Mouse (Mus musculus): ENCODE results near the gene Gng12.

The Gng12 gene

GRCm38 (mm10) chr6:66917032-66917431 lies 20.8 kb downstream of the Gng12 start:
- DNase-seq (ENCODE audit: low spot score), result no peak

GRCm38 (mm10) chr6:66920786-66921185 lies 24.6 kb downstream of the Gng12 start:
- DNase-seq (ENCODE audit: low spot score), result no peak

GRCm38 (mm10) chr6:66921755-66922154 lies 25.6 kb downstream of the Gng12 start:
- DNase-seq (ENCODE audit: low spot score), result no peak

GRCm38 (mm10) chr6:66922501-66922900 lies 26.3 kb downstream of the Gng12 start:
- DNase-seq (ENCODE audit: low spot score), result no peak

GRCm38 (mm10) chr6:66923851-66924250 lies 27.7 kb downstream of the Gng12 start:
- no peak for DNase-seq (ENCODE audit: low spot score)

GRCm38 (mm10) chr6:66924315-66924965 lies 28.2 kb downstream of the Gng12 start:
- DNase-seq (ENCODE audit: low spot score), result no peak

- peak; percentile 77 for DNase-seq (ENCODE audit: low spot score)
These were observed 30.1 kb downstream of the Gng12 start for GRCm38 (mm10) chr6:66926269-66926668.

- peak; percentile 29 for DNase-seq (ENCODE audit: low spot score)
These were observed 32.9 kb downstream of the Gng12 start for GRCm38 (mm10) chr6:66928972-66929645.

GRCm38 (mm10) chr6:66929694-66930093 lies 33.5 kb downstream of the Gng12 start:
- DNase-seq (ENCODE audit: low spot score), result no peak

- no peak for DNase-seq (ENCODE audit: low spot score)
These were observed 36.1 kb downstream of the Gng12 start for GRCm38 (mm10) chr6:66932206-66932819.

- no peak for DNase-seq (ENCODE audit: low spot score)
These were observed 44.5 kb downstream of the Gng12 start for GRCm38 (mm10) chr6:66940656-66941235.

- no peak for DNase-seq (ENCODE audit: low spot score)
These were observed 45.6 kb downstream of the Gng12 start for GRCm38 (mm10) chr6:66941792-66942191.

GRCm38 (mm10) chr6:66942826-66943225 lies 46.6 kb downstream of the Gng12 start:
- no peak for DNase-seq (ENCODE audit: low spot score)

GRCm38 (mm10) chr6:66943367-66944189 lies 47.4 kb downstream of the Gng12 start:
- peak; percentile 37 for DNase-seq (ENCODE audit: low spot score)

GRCm38 (mm10) chr6:66944190-66945003 lies 48.2 kb downstream of the Gng12 start:
- no peak for DNase-seq (ENCODE audit: low spot score)

GRCm38 (mm10) chr6:66945004-66945356 lies 48.8 kb downstream of the Gng12 start:
- no peak for DNase-seq (ENCODE audit: low spot score)

- no peak for DNase-seq (ENCODE audit: low spot score)
These were observed 51.9 kb downstream of the Gng12 start for GRCm38 (mm10) chr6:66948111-66948510.

GRCm38 (mm10) chr6:66948848-66949247 lies 52.7 kb downstream of the Gng12 start:
- DNase-seq (ENCODE audit: low spot score), result no peak

GRCm38 (mm10) chr6:66951726-66952418 lies 55.7 kb downstream of the Gng12 start:
- DNase-seq (ENCODE audit: low spot score), result no peak

GRCm38 (mm10) chr6:66953951-66954519 lies 57.8 kb downstream of the Gng12 start:
- DNase-seq (ENCODE audit: low spot score), result no peak

All from embryo, embryonic 10.5 days (tissue).